Mouse (Mus musculus): ENCODE measurements around the gene Arpin. TPM values are rescaled to one million over a fixed set of nuclear protein-coding genes. Genes with fewer than 3 reads are reported as not detected.

Arpin gene
- polyA plus RNA-seq, 1 experiment from 2014 or later: 2.8 TPM

GRCm38 (mm10) chr7:79888603-79889002 lies 46.6 kb downstream of the Arpin start:
- DNase-seq: no peak
- H3K4me2 ChIP-seq (ENCODE audit: low read depth, low read length): no peak overlapping the region
- no peak for ATAC-seq
- no peaks in the 10 kb centered on the region for H3K27me3 ChIP-seq (ENCODE audit: insufficient read depth, low read length)
- WGBS (ENCODE audit: insufficient replicate concordance): 87% methylated on average over 9 of the region's 9 CpGs
- H3K4me3 ChIP-seq (ENCODE audit: low read depth, low read length): no peak overlapping the region
- H3K27ac ChIP-seq (ENCODE audit: low read depth): no peak overlapping the region
- H3K9ac ChIP-seq (replicated peaks): no peak overlapping the region
- no peaks in the 10 kb centered on the region for H3K9me3 ChIP-seq (ENCODE audit: low read length)
- no peak for TF ChIP-seq EP300 (IDR thresholded peaks at IDR 0.05; ENCODE audit: low read depth)
- no peak for TF ChIP-seq CTCF (IDR thresholded peaks at IDR 0.05; ENCODE audit: low read depth)
- H3K4me1 ChIP-seq (ENCODE audit: insufficient read depth): no peaks in the 10 kb centered on the region
- H3K36me3 ChIP-seq (replicated peaks; ENCODE audit: insufficient read depth, low read length): peaks cover 16% of the 10 kb centered on the region; the same call in 1 of the 2 replicates

GRCm38 (mm10) chr7:79883613-79884334 lies 51.4 kb downstream of the Arpin start:
- H3K4me2 ChIP-seq (ENCODE audit: low read depth, low read length): no peak overlapping the region
- 75% methylated on average over 7 of the region's 7 CpGs for WGBS (ENCODE audit: insufficient replicate concordance)
- no peak overlapping the region for H3K27ac ChIP-seq (ENCODE audit: low read depth)
- no peak overlapping the region for H3K4me3 ChIP-seq (ENCODE audit: low read depth, low read length)
- H3K36me3 ChIP-seq (replicated peaks; ENCODE audit: insufficient read depth, low read length): peaks cover 19% of the 10 kb centered on the region
- ATAC-seq (peak; percentile 61), DNase-seq (no peak)
- no peaks in the 10 kb centered on the region for H3K4me1 ChIP-seq (ENCODE audit: insufficient read depth)
- H3K27me3 ChIP-seq (ENCODE audit: insufficient read depth, low read length): no peaks in the 10 kb centered on the region
- no peak for TF ChIP-seq CTCF (IDR thresholded peaks at IDR 0.05; ENCODE audit: low read depth)
- TF ChIP-seq EP300 (IDR thresholded peaks at IDR 0.05; ENCODE audit: low read depth): peak; percentile 26; the same call in 1 of the 2 replicates
- H3K9me3 ChIP-seq (ENCODE audit: low read length): no peaks in the 10 kb centered on the region
- H3K9ac ChIP-seq (replicated peaks): no peak overlapping the region

- DNase-seq: no peak
- Histone ChIP-seq H3K9me3 (ENCODE audit: low read length) (no peaks in the 10 kb centered on the region), H3K4me2 (ENCODE audit: low read depth, low read length) (no peak overlapping the region), H3K9ac (replicated peaks) (no peak overlapping the region), H3K4me1 (ENCODE audit: insufficient read depth) (no peaks in the 10 kb centered on the region), H3K27ac (ENCODE audit: low read depth) (no peak overlapping the region), H3K4me3 (ENCODE audit: low read depth, low read length) (no peak overlapping the region), H3K36me3 (replicated peaks; ENCODE audit: insufficient read depth, low read length) (peaks cover 16% of the 10 kb centered on the region), H3K27me3 (ENCODE audit: insufficient read depth, low read length) (no peaks in the 10 kb centered on the region)
- 84% methylated on average over 6 of the region's 6 CpGs for WGBS (ENCODE audit: insufficient replicate concordance)
- TF ChIP-seq EP300 (IDR thresholded peaks at IDR 0.05; ENCODE audit: low read depth) (no peak), CTCF (IDR thresholded peaks at IDR 0.05; ENCODE audit: low read depth) (no peak)
- no peak for ATAC-seq
These were observed 53.3 kb downstream of the Arpin start for GRCm38 (mm10) chr7:79881901-79882300.

GRCm38 (mm10) chr7:79880998-79881397 lies 54.2 kb downstream of the Arpin start:
- DNase-seq: no peak

GRCm38 (mm10) chr7:79880033-79880432 lies 55.1 kb downstream of the Arpin start:
- no peaks in the 10 kb centered on the region for H3K9me3 ChIP-seq (ENCODE audit: low read length)
- no peak for DNase-seq
- H3K4me1 ChIP-seq (ENCODE audit: insufficient read depth): no peaks in the 10 kb centered on the region
- H3K36me3 ChIP-seq (replicated peaks; ENCODE audit: insufficient read depth, low read length): peaks cover 16% of the 10 kb centered on the region
- no peaks in the 10 kb centered on the region for H3K27me3 ChIP-seq (ENCODE audit: insufficient read depth, low read length)
- whole genome bisulfite sequencing (ENCODE audit: insufficient replicate concordance): 86% methylated on average over 6 of the region's 6 CpGs
- no peak for TF ChIP-seq CTCF (IDR thresholded peaks at IDR 0.05; ENCODE audit: low read depth)
- TF ChIP-seq EP300 (IDR thresholded peaks at IDR 0.05; ENCODE audit: low read depth): no peak
- no peak overlapping the region for H3K4me3 ChIP-seq (ENCODE audit: low read depth, low read length)
- no peak overlapping the region for H3K9ac ChIP-seq (replicated peaks)
- no peak overlapping the region for H3K4me2 ChIP-seq (ENCODE audit: low read depth, low read length)
- no peak for ATAC-seq
- H3K27ac ChIP-seq (ENCODE audit: low read depth): no peak overlapping the region

More at GRCm38 (mm10) chr7:79880998-79881397, 54.2 kb downstream of the Arpin start:
- Histone ChIP-seq H3K9me3 (ENCODE audit: low read length) (no peaks in the 10 kb centered on the region), H3K36me3 (replicated peaks; ENCODE audit: insufficient read depth, low read length) (peaks cover 16% of the 10 kb centered on the region), H3K4me1 (ENCODE audit: insufficient read depth) (no peaks in the 10 kb centered on the region), H3K27ac (ENCODE audit: low read depth) (no peak overlapping the region), H3K4me3 (ENCODE audit: low read depth, low read length) (no peak overlapping the region), H3K4me2 (ENCODE audit: low read depth, low read length) (no peak overlapping the region), H3K27me3 (ENCODE audit: insufficient read depth, low read length) (no peaks in the 10 kb centered on the region), H3K9ac (replicated peaks) (no peak overlapping the region)
- ATAC-seq: no peak
- TF ChIP-seq CTCF (IDR thresholded peaks at IDR 0.05; ENCODE audit: low read depth): no peak
- no peak for TF ChIP-seq EP300 (IDR thresholded peaks at IDR 0.05; ENCODE audit: low read depth)
- 76% methylated on average over 3 of the region's 3 CpGs for WGBS (ENCODE audit: insufficient replicate concordance)

GRCm38 (mm10) chr7:79878455-79879025 lies 56.6 kb downstream of the Arpin start:
- WGBS (ENCODE audit: insufficient replicate concordance): 64% methylated on average over 2 of the region's 2 CpGs
- H3K4me1 ChIP-seq (ENCODE audit: insufficient read depth): no peaks in the 10 kb centered on the region
- TF ChIP-seq EP300 (IDR thresholded peaks at IDR 0.05; ENCODE audit: low read depth): no peak
- no peak for ATAC-seq
- peaks cover 13% of the 10 kb centered on the region for H3K36me3 ChIP-seq (replicated peaks; ENCODE audit: insufficient read depth, low read length)
- no peak overlapping the region for H3K4me3 ChIP-seq (ENCODE audit: low read depth, low read length)
- H3K27me3 ChIP-seq (ENCODE audit: insufficient read depth, low read length): no peaks in the 10 kb centered on the region
- no peak overlapping the region for H3K9ac ChIP-seq (replicated peaks)
- H3K27ac ChIP-seq (ENCODE audit: low read depth): no peak overlapping the region
- H3K4me2 ChIP-seq (ENCODE audit: low read depth, low read length): no peak overlapping the region
- no peak for DNase-seq
- H3K9me3 ChIP-seq (ENCODE audit: low read length): no peaks in the 10 kb centered on the region

Small RNA genes within 50 kb of the gene (microRNA-seq; reads per million reads assigned to microRNA genes)
- not detected for gene Gm24541

Other genes starting within 250 kb of the Arpin start
- 0.15 and 0.19 TPM in 2 replicates for gene Kif7, start 219.6 kb downstream of the Arpin start, polyA plus RNA-seq (2015; fragmentation: Nextera tagmentation; extraction: Ambion mirVana)
- not detected in 2 replicates for gene Plin1, start 202.5 kb downstream of the Arpin start, polyA plus RNA-seq (2015; fragmentation: Nextera tagmentation; extraction: Ambion mirVana)
- gene Pex11a, start 192.2 kb downstream of the Arpin start, polyA plus RNA-seq (2015; fragmentation: Nextera tagmentation; extraction: Ambion mirVana): 13.5 and 16.1 TPM in 2 replicates
- 0.11 and 0.19 TPM in 2 replicates for gene Wdr93, start 192.2 kb downstream of the Arpin start, polyA plus RNA-seq (2015; fragmentation: Nextera tagmentation; extraction: Ambion mirVana)
- gene Mesp1, start 141.6 kb downstream of the Arpin start, polyA plus RNA-seq (2015; fragmentation: Nextera tagmentation; extraction: Ambion mirVana): not detected in 2 replicates
- gene Mesp2, start 124.6 kb downstream of the Arpin start, polyA plus RNA-seq (2015; fragmentation: Nextera tagmentation; extraction: Ambion mirVana): 0.07 TPM in 1 of 2 replicates, not detected in the other
- 24.8 and 26.7 TPM in 2 replicates for gene Anpep, start 74.3 kb downstream of the Arpin start, polyA plus RNA-seq (2015; fragmentation: Nextera tagmentation; extraction: Ambion mirVana)
- gene Ap3s2, start 14.7 kb downstream of the Arpin start, polyA plus RNA-seq (2015; fragmentation: Nextera tagmentation; extraction: Ambion mirVana): 8.0 and 8.3 TPM in 2 replicates
- 5.9 and 6.4 TPM in 2 replicates for gene Zfp710, start 89.5 kb upstream of the Arpin start, polyA plus RNA-seq (2015; fragmentation: Nextera tagmentation; extraction: Ambion mirVana)
- 183 and 184 TPM in 2 replicates for gene Idh2, start 180.0 kb upstream of the Arpin start, polyA plus RNA-seq (2015; fragmentation: Nextera tagmentation; extraction: Ambion mirVana)